Mouse (Mus musculus): ENCODE data around the gene Tnfrsf1b.
A peak's percentile ranks its signal among the peaks of the same experiment; 100 is the strongest.

Tnfrsf1b gene

GRCm38 (mm10) chr4:145219240-145219985, 27.3 kb downstream of the Tnfrsf1b start:
- DNase-seq (ENCODE audit: low read depth), result no peak

GRCm38 (mm10) chr4:145217837-145218236, 28.8 kb downstream of the Tnfrsf1b start:
- no peak for DNase-seq (ENCODE audit: low read depth)

- no peak for DNase-seq (ENCODE audit: low read depth)
These were observed 29.6 kb downstream of the Tnfrsf1b start for GRCm38 (mm10) chr4:145217046-145217445.

GRCm38 (mm10) chr4:145215396-145215795, 31.3 kb downstream of the Tnfrsf1b start:
- no peak for DNase-seq (ENCODE audit: low read depth)

- no peak for DNase-seq (ENCODE audit: low read depth)
These were observed 31.9 kb downstream of the Tnfrsf1b start for GRCm38 (mm10) chr4:145214786-145215174.

- DNase-seq (ENCODE audit: low read depth), result peak; percentile 88
These were observed 32.5 kb downstream of the Tnfrsf1b start for GRCm38 (mm10) chr4:145213999-145214785.

GRCm38 (mm10) chr4:145211076-145211475, 35.6 kb downstream of the Tnfrsf1b start:
- peak; percentile 87 for DNase-seq (ENCODE audit: low read depth)

- DNase-seq (ENCODE audit: low read depth), result no peak
These were observed 36.1 kb downstream of the Tnfrsf1b start for GRCm38 (mm10) chr4:145210564-145210963.

GRCm38 (mm10) chr4:145209690-145210088, 37.0 kb downstream of the Tnfrsf1b start:
- no peak for DNase-seq (ENCODE audit: low read depth)

- peak; percentile 54 for DNase-seq (ENCODE audit: low read depth)
These were observed 37.5 kb downstream of the Tnfrsf1b start for GRCm38 (mm10) chr4:145209076-145209689.

- no peak for DNase-seq (ENCODE audit: low read depth)
These were observed 38.8 kb downstream of the Tnfrsf1b start for GRCm38 (mm10) chr4:145207718-145208371.

- DNase-seq (ENCODE audit: low read depth), result peak; percentile 64
These were observed 41.9 kb downstream of the Tnfrsf1b start for GRCm38 (mm10) chr4:145204779-145205178.

- DNase-seq (ENCODE audit: low read depth), result no peak
These were observed 43.4 kb downstream of the Tnfrsf1b start for GRCm38 (mm10) chr4:145203305-145203704.

- DNase-seq (ENCODE audit: low read depth), result peak; percentile 28
These were observed 45.2 kb downstream of the Tnfrsf1b start for GRCm38 (mm10) chr4:145201424-145201823.

- DNase-seq (ENCODE audit: low read depth), result peak; percentile 71
These were observed 46.5 kb downstream of the Tnfrsf1b start for GRCm38 (mm10) chr4:145199982-145200699.

- DNase-seq (ENCODE audit: low read depth), result peak; percentile 58
These were observed 50.1 kb downstream of the Tnfrsf1b start for GRCm38 (mm10) chr4:145196586-145196985.

- no peak for DNase-seq (ENCODE audit: low read depth)
These were observed 51.5 kb downstream of the Tnfrsf1b start for GRCm38 (mm10) chr4:145195172-145195571.

- DNase-seq (ENCODE audit: low read depth), result peak; percentile 91
These were observed 52.0 kb downstream of the Tnfrsf1b start, which contains the start of gene Vps13d for GRCm38 (mm10) chr4:145194559-145195162. Vps13d (minus strand) TSS chr4:145195005.

GRCm38 (mm10) chr4:145193991-145194511, 52.6 kb downstream of the Tnfrsf1b start:
- peak; percentile 38 for DNase-seq (ENCODE audit: low read depth)

- DNase-seq (ENCODE audit: low read depth), result no peak
These were observed 53.3 kb downstream of the Tnfrsf1b start for GRCm38 (mm10) chr4:145193406-145193805.

GRCm38 (mm10) chr4:145192686-145193085, 54.0 kb downstream of the Tnfrsf1b start:
- no peak for DNase-seq (ENCODE audit: low read depth)

All from 416B (cell line).